1 mouse cellular context compared by ENCODE assay signal in the genomic region with DNA sequence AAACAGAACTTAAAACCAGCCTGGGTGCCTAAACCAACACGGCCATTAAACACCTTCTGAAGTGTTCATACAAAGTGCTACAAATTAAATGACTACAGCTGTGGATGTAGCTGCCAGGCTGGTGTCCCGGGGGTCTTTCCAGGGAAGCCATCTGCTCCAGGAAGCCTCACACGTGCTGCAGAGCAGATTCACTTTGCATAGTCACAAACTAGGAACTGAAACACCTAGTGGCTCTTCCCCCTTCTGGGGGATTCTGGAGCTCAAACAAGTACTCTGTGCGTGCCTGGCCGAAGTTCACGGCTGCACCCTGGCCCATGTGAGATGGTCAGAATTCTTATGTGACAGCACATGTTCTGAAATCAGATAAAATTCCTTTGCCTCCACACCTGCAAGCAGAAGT.
TF ChIP-seq lines count a peak whose summit lies in the region.

No protein-coding gene starts in this region.

TF ChIP-seq in ES-E14, 5 proteins besides CTCF, POLR2A, EP300 and RAD21:
- no peak for TF ChIP-seq ZNF384 (IDR thresholded peaks at IDR 0.05; ENCODE audit: low read depth, low read length)
- no peak for TF ChIP-seq HCFC1 (IDR thresholded peaks at IDR 0.05; ENCODE audit: borderline replicate concordance, insufficient read depth, low read length)
- TF ChIP-seq MAFK (IDR thresholded peaks at IDR 0.05; ENCODE audit: insufficient read depth, low read depth, low read length): no peak
- no peak for TF ChIP-seq CHD2 (IDR thresholded peaks at IDR 0.05; ENCODE audit: low read depth, low read length)
